Mouse (Mus musculus): ENCODE measurements at regions not wholly inside any gene's neighbourhood (a gene's known extent, or its start where the extent isn't known, plus 50 kb on each side); places are given as distances from the start of the nearest gene placed in this dataset.

DNA sequence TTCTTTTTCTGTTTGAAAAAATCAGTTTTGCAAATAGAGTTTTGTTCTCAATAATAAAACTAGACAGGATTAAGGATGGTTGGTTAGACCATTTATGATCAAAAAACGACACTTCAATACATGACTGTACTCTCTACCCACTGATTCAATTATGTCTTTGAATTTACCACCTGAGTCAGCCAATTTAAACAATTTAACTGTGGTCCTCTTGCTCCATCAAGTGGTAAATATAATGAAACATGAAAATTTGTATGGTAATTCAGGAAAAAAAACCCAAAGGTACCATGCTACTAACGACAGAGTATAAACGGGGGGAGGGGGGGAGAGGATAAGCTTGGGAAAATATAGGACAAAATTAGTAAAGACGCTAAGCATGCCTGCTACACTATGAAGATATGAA, 341.2 kb downstream of the Cdh9 start:
- DNase-seq (ENCODE audit: extremely low spot score in 1 of 2, low spot score in 2 of 2) = no peak
- intact Hi-C loops (cut with DNase I) = loop anchor here (2.0 to 5.0 kb wide), 2 partner anchors 1739 to 1832 kb away; no protein-coding TSS in a partner anchor
- no peak overlapping the region for H3K27ac ChIP-seq

DNA sequence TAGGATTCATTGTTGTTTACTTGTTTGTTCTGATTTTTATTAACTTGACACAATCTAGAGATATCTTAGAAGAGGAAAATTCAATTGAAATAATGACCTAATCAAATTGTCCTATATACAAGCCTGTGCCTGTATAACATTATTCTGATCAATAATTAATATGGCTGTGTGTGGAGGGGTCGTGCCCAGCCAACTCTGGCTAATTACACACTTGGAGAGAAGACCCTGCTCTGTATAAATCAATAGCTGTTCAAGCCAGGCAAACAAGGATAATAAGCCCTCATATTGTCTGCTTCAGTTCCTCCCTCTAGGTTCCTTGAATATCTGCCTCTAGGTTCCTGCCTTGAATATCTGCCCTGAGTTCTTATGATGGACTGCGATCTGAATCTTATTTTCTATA, 355.5 kb downstream of the Cdh9 start:
- Histone ChIP-seq H3K27ac (no peak overlapping the region), H3K4me3 (no peak overlapping the region)
- intact Hi-C loops (cut with DNase I) = no loop called here
- TF ChIP-seq CTCF (IDR thresholded peaks at IDR 0.05) = no peak
- no peak for DNase-seq (ENCODE audit: extremely low spot score in 1 of 2, low spot score in 2 of 2)

More for the DNA sequence above, 341.2 kb downstream of the Cdh9 start:
- no peak overlapping the region for H3K4me3 ChIP-seq
- TF ChIP-seq CTCF (IDR thresholded peaks at IDR 0.05) = peak; percentile 35

DNA sequence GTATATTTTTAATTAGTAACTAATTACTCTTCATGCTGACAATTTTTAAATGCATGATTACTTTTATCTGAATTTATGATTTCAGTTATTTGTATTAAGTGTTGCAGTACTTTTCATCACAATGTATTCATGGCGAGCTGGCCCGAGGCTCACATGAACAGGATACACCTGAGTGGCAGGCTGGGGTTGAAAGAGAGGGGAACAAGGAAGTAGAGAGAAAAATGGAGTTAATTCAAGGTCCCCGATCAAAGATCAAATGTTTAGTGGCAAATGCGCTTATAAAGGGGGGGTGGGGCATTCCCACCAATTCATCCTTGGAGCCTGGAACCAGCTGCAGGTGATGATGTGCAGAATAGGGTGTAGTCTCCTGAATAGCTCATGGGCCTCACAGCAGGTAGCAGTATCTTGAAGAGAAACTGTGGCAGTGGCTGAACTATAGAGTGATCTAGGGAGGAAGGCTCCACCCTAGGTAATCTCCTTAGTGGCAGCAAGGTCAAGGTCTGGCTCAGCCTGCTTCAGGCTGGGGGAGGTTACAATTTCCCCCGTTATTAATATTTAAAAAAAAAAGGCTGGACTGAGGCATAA, 360.2 kb downstream of the Cdh9 start:
- intact Hi-C loops (cut with DNase I) = no loop called here
- H3K4me3 ChIP-seq = no peak overlapping the region
- TF ChIP-seq CTCF (IDR thresholded peaks at IDR 0.05) = no peak
- no peak for DNase-seq (ENCODE audit: extremely low spot score in 1 of 2, low spot score in 2 of 2)
- H3K27ac ChIP-seq = no peak overlapping the region

DNA sequence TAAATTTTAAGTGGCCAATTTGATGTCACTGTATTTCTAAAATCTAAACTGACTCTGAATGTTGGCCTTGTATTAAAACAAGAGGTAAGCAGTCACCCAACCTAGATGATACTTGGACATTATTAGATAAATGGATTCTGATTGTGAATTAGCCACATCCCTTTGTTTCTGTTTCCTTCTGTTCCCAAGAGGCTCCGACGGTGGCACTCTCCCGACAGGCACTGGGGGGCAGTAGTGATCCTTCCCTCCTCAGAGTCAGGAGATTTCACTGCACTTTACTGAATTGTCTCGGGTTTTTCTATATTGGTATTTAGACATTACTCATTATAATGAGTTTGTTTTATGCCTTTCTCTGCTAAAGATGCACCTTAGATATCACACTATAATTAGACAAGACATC, 370.4 kb downstream of the Cdh9 start:
- peak; percentile 85 for TF ChIP-seq CTCF (IDR thresholded peaks at IDR 0.05)
- DNase-seq (ENCODE audit: extremely low spot score in 1 of 2, low spot score in 2 of 2) = peak; percentile 57 to 79
- Histone ChIP-seq H3K27ac (no peak overlapping the region), H3K4me3 (no peak overlapping the region)
- intact Hi-C loops (cut with DNase I) = no loop called here

DNA sequence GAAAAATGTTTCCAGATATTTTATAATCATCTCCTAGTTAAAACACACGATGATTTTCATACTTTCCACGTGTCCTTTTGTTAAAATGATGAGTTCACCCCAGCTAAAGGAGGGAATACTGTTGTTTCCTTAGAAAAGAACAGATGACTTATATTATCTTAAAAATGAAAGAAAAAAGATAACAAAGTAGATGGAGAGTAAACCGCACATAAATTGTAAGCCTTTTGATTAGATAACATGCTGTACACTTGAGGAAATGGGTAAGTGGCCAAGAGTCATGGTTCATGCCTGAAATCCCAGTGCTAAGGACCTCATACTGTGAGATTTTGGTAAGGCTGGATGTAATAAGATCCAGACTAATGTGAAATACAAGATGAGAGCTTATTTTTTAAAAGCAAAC, 372.6 kb downstream of the Cdh9 start:
- intact Hi-C loops (cut with DNase I) = loop anchor here (10.0 kb wide), 1 partner anchor 1724 kb away; no protein-coding TSS in a partner anchor
- no peak for DNase-seq (ENCODE audit: extremely low spot score in 1 of 2, low spot score in 2 of 2)
- no peak for TF ChIP-seq CTCF (IDR thresholded peaks at IDR 0.05)
- Histone ChIP-seq H3K27ac (no peak overlapping the region), H3K4me3 (no peak overlapping the region)

DNA sequence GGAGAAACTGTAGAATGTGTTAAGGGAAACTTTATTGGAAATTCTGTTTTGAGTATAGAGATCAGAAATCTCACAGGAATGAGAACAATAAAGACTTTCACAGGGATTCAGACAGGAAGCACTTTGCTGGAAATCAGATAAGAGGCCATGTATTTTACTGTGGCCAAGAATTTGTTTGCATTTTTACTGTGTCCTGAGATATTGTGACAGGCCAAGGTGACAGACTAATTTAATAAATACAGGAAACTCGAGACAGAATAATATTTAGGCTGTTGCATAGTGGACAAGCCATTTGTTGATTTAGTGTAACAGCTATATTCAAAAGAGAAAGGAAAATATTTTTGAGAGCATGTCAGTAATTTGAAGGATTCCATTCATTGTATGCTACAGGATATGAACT, 407.2 kb downstream of the Cdh9 start:
- TF ChIP-seq CTCF (IDR thresholded peaks at IDR 0.05) = no peak
- Histone ChIP-seq H3K27ac (no peak overlapping the region), H3K4me3 (no peak overlapping the region)
- intact Hi-C loops (cut with DNase I) = no loop called here
- DNase-seq (ENCODE audit: extremely low spot score in 1 of 2, low spot score in 2 of 2) = no peak

DNA sequence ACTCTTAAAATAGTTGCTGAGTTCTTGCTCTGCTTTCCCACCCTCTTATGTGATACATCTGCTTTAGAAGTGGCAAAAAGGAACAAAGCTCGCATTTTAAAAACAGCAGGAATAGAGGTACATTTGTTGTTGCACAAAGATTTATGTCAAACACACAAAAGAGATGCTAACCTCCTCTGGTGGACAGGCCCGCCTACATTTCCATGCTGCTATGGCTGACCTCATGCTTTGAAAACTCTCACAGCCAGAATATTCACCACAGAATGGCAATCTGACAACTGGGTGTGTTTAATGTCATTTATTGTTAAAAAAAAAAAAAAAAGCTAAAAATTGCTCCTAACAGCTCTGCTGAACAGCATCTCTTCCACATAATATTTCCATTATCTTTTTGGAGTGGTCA, 451.6 kb downstream of the Cdh9 start:
- H3K27ac ChIP-seq = no peak overlapping the region
- TF ChIP-seq CTCF (IDR thresholded peaks at IDR 0.05) = no peak
- no peak for DNase-seq (ENCODE audit: extremely low spot score in 1 of 2, low spot score in 2 of 2)
- intact Hi-C loops (cut with DNase I) = no loop called here
- no peak overlapping the region for H3K4me3 ChIP-seq

DNA sequence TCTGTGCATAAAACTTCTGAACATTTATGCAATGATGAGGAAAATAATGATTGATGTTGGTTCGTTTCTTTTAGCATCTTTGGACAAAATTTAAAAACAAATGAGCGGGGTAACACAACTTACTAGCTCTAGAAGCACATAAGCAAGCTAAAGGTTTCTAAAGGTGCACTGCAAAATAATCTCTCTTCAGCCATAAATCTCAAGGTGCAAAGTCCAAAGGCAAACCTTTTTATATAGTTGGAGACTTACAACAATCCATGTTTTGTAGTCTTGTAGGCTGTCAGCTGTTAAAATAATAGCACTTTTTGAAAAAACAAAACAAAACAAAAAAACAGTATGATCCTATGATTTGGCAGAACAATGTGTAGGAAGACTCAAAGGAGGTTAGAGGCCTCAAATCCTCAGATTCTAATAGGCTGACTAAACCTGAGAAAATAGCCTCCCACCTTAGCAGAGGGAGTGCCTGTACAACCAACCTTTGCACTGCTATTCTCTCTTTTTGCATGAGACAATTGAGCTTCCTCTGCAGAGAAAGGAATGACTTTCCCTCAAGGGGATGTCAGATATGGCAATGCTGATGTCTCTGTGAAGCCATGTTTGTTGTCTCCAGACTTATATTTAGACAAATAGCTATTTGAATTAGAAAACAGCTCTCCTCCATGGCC, 452.9 kb downstream of the Cdh9 start:
- TF ChIP-seq CTCF (IDR thresholded peaks at IDR 0.05) = no peak
- H3K4me3 ChIP-seq = no peak overlapping the region
- H3K27ac ChIP-seq = no peak overlapping the region
- intact Hi-C loops (cut with DNase I) = no loop called here
- no peak for DNase-seq (ENCODE audit: extremely low spot score in 1 of 2, low spot score in 2 of 2)

DNA sequence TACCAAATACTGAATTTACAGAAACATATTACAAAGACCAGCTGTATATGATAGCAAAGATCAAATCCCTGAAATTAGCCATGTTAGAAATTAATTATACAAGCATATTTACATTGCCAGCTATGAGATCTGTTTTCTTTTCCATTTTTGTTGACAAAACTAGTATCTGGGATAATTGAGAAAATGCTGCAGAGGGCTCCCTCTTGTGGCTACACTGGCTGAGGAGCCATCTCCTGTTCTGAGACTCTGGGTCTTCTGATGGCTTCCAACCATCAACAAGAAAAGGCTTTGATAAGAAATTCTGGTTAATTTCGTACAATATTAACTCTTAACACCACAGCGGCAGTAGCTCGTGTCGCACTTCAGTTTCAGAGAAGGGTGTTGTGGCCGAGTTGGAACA, 466.9 kb downstream of the Cdh9 start:
- DNase-seq (ENCODE audit: extremely low spot score in 1 of 2, low spot score in 2 of 2) = peak in 1 of 2 experiments; percentile 8
- Histone ChIP-seq H3K4me3 (no peak overlapping the region), H3K27ac (no peak overlapping the region)
- intact Hi-C loops (cut with DNase I) = loop anchor here (10.0 kb wide), 1 partner anchor 1861 kb away; no protein-coding TSS in a partner anchor
- peak; percentile 63 for TF ChIP-seq CTCF (IDR thresholded peaks at IDR 0.05)

DNA sequence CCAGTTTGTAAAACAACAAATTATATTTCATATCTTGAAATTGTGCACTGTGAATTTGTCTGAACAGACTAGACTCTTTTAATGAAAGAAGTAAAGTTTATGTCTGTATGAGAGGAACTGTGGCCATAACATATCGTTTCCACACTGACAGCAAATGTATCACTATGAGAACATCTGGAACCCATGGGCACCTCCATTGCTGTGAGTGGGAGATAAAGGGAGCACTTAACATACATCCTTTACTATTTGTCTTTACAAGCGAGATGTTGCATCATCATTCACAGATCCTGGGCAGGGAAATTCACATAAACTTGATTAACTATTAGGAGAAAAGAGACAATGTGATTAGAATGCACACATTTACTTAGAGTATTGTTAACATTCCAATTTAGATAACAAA, 476.2 kb downstream of the Cdh9 start:
- DNase-seq (ENCODE audit: extremely low spot score in 1 of 2, low spot score in 2 of 2) = no peak
- H3K4me3 ChIP-seq = no peak overlapping the region
- H3K27ac ChIP-seq = no peak overlapping the region
- no peak for TF ChIP-seq CTCF (IDR thresholded peaks at IDR 0.05)
- intact Hi-C loops (cut with DNase I) = no loop called here

DNA sequence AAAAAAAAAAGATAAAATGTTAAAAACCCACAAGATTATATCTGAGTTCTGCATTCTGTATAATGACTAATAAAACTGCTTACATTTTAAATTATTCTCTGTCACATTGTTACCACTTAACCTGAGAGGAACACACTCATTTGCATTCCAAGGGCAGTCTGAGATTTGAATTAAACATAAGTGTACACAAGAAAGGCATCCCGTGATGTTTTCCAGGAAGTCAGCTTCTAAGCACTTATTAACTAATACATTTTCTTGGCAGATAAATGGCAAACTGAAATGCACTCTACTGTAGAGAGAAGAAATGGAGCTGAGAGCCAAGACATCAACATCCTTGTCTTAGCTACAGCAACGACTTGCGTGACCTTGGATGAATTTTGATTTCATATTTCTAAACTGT, 516.5 kb downstream of the Cdh9 start:
- H3K27ac ChIP-seq = no peak overlapping the region
- no peak overlapping the region for H3K4me3 ChIP-seq
- DNase-seq (ENCODE audit: extremely low spot score in 1 of 2, low spot score in 2 of 2) = no peak
- no peak for TF ChIP-seq CTCF (IDR thresholded peaks at IDR 0.05)
- intact Hi-C loops (cut with DNase I) = no loop called here

DNA sequence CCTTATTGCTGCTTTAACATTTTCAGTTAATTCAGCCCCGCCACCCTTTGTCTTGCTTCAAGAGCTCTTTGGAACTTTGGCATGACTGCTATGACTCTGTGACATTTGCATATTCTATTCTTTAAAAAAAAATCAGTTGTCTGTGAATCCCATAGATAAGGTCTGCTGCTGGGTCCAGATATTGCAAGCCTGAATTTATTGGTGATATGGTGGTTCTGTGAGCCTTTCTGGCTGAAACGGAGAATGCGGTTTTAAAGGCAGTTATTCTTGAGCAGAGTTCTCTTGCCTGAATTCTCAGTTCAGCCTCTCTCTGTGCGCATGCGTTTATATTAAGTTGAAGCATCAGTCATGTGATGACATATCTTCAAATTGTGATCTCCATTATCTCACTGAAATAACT, 560.7 kb downstream of the Cdh9 start:
- TF ChIP-seq CTCF (IDR thresholded peaks at IDR 0.05) = no peak
- DNase-seq (ENCODE audit: extremely low spot score in 1 of 2, low spot score in 2 of 2) = no peak
- intact Hi-C loops (cut with DNase I) = no loop called here
- H3K4me3 ChIP-seq = no peak overlapping the region
- H3K27ac ChIP-seq = no peak overlapping the region

All from left cerebral cortex, adult 2 months (tissue).